Mouse (Mus musculus) ES-Bruce4 (cell line): ENCODE measurements around the gene Ppcs. TPM values are rescaled to one million over a fixed set of nuclear protein-coding genes. Genes with fewer than 3 reads are reported as not detected.

Source experiments
- H3K27ac ChIP-seq: 2 replicates; pipeline ENCODE4 v1.5.1; 2012; ENCODE audit warnings: low read length, inconsistent platforms; ENCODE audit not compliant: insufficient read depth
- H3K27me3 ChIP-seq: 2 replicates; pipeline ENCODE4 v1.6.1; 2012; ENCODE audit warnings: mild to moderate bottlenecking, low read length, inconsistent platforms; ENCODE audit not compliant: control insufficient read depth, poor library complexity, insufficient read depth, severe bottlenecking
- H3K36me3 ChIP-seq: 2 replicates; pipeline ENCODE4 v1.6.1; 2012; ENCODE audit warnings: inconsistent platforms, mild to moderate bottlenecking, low read length, moderate library complexity; ENCODE audit not compliant: control insufficient read depth, poor library complexity, insufficient read depth, severe bottlenecking
- H3K4me1 ChIP-seq: one replicate; pipeline ENCODE4 v1.8.1; 2011; ENCODE audit warnings: low read length; ENCODE audit not compliant: control insufficient read depth, insufficient read depth
- H3K4me3 ChIP-seq: 2 replicates; pipeline ENCODE4 v1.5.1; 2011; ENCODE audit warnings: low read depth, mild to moderate bottlenecking, low read length
- H3K9ac ChIP-seq: 2 replicates; pipeline ENCODE4 v1.6.1; 2012; ENCODE audit warnings: low read depth, mild to moderate bottlenecking, inconsistent platforms; ENCODE audit not compliant: poor library complexity, severe bottlenecking
- H3K9me3 ChIP-seq: replicated peaks from 2 replicates; pipeline ENCODE4 v1.6.1; 2012; ENCODE audit warnings: mild to moderate bottlenecking, low read length, inconsistent platforms; ENCODE audit not compliant: control insufficient read depth, poor library complexity, insufficient read depth, severe bottlenecking
- CTCF ChIP-seq: IDR thresholded peaks from one replicate; pipeline ENCODE4 v1.8.1; 2011; ENCODE audit warnings: low read depth, low read length
- EP300 ChIP-seq: IDR thresholded peaks from 2 replicates; pipeline ENCODE4 v1.6.1; 2011; ENCODE audit warnings: low read depth, low read length; ENCODE audit not compliant: insufficient read depth
- POLR2A ChIP-seq: IDR thresholded peaks from one replicate; pipeline ENCODE4 v1.8.1; 2011; ENCODE audit warnings: low read length; ENCODE audit not compliant: insufficient read depth
- polyA plus RNA-seq: library from polyadenylated mRNA; stranded (reverse); fragments of >200 nt; gene quantifications from 2 replicates; pipeline ENCODE4 v1.2.4, GENCODE M21; 2011; ENCODE audit warnings: low read depth; ENCODE audit not compliant: missing spikeins, insufficient read depth, insufficient read length

Ppcs gene
- polyA plus RNA-seq, 1 experiment: 15.5 TPM

DNA sequence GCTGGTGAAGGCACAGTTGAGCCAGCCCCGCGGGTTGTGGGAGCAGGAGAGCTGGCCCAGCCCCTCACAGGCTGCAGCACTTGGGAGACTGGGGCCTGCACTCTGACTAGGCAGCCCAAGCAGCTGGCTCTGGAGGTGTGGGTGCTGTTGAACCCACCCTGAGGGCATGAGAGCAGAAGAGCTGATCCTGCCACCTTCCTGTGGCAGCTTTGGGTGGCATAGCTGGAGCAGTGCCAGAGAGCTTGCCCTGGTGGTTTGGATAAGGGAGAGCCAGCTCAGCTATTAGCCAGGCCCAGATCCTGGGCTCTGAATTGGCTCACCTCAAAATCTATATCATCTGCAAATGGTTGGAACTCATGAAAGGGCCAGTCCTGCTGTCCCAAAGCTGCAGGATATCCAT, 5.5 kb upstream of the Ppcs start:
- Histone ChIP-seq H3K9me3 (no peaks in the 10 kb centered on the region), H3K4me3 (no peak overlapping the region), H3K4me1 (no peaks in the 10 kb centered on the region), H3K27me3 (no peaks in the 10 kb centered on the region), H3K9ac (no peak overlapping the region), H3K27ac (no peak overlapping the region), H3K36me3 (no peaks in the 10 kb centered on the region)
- no peak for TF ChIP-seq CTCF
- TF ChIP-seq EP300: no peak
- TF ChIP-seq POLR2A: no peak

- Histone ChIP-seq H3K36me3 (no peaks in the 10 kb centered on the region), H3K9me3 (no peaks in the 10 kb centered on the region), H3K4me1 (peaks cover 2% of the 10 kb centered on the region), H3K9ac (no peak overlapping the region), H3K27me3 (no peaks in the 10 kb centered on the region), H3K4me3 (no peak overlapping the region), H3K27ac (no peak overlapping the region)
- TF ChIP-seq EP300 (no peak), CTCF (no peak), POLR2A (no peak)
Observed at GRCm38 (mm10) chr4:119425601-119426000, 3.4 kb upstream of the Ppcs start.

GRCm38 (mm10) chr4:119425077-119425476, 2.9 kb upstream of the Ppcs start:
- no peak overlapping the region for H3K9ac ChIP-seq
- no peak overlapping the region for H3K4me3 ChIP-seq
- H3K27ac ChIP-seq: no peak overlapping the region
- TF ChIP-seq POLR2A (no peak), EP300 (no peak), CTCF (no peak)
- no peaks in the 10 kb centered on the region for H3K9me3 ChIP-seq
- peaks cover 2% of the 10 kb centered on the region for H3K4me1 ChIP-seq
- no peaks in the 10 kb centered on the region for H3K36me3 ChIP-seq
- H3K27me3 ChIP-seq: no peaks in the 10 kb centered on the region

DNA sequence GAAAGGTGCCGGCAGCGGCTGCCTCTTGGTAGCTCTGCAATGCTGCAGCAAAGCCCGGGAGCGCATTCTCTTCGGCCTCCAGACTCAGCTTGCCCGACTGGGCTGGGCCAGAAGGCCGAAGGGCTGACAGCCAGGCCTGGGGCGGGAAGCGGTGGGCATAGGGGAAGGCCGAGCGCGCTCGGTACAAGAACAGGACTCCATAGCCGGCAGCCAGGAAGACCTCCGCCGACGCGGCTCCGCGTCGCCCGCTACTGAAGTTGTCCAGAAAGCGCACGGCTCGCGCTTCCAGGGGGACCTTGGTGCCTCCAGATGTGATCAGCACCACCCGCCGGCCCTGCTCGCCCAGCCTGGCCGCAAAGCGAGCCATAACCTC, 313 bp downstream of the Ppcs start:
- Histone ChIP-seq H3K4me1 (peaks cover 2% of the 10 kb centered on the region), H3K9ac (peak overlapping the region; percentile 94), H3K27ac (no peak overlapping the region), H3K36me3 (peaks cover 2% of the 10 kb centered on the region; the same call in 1 of the 2 replicates), H3K9me3 (no peaks in the 10 kb centered on the region), H3K27me3 (no peaks in the 10 kb centered on the region), H3K4me3 (peak overlapping the region; percentile 94)
- no peak for TF ChIP-seq EP300
- TF ChIP-seq CTCF: no peak
- no peak for TF ChIP-seq POLR2A

GRCm38 (mm10) chr4:119421191-119421590, 1.0 kb downstream of the Ppcs start:
- Histone ChIP-seq H3K4me3 (peak overlapping the region; percentile 94), H3K36me3 (peaks cover 2% of the 10 kb centered on the region; the same call in 1 of the 2 replicates), H3K27ac (no peak overlapping the region), H3K27me3 (no peaks in the 10 kb centered on the region), H3K9ac (peak overlapping the region; percentile 94), H3K4me1 (peaks cover 2% of the 10 kb centered on the region), H3K9me3 (no peaks in the 10 kb centered on the region)
- TF ChIP-seq EP300 (no peak), POLR2A (no peak), CTCF (no peak)

GRCm38 (mm10) chr4:119417894-119418293, 4.3 kb downstream of the Ppcs start:
- Histone ChIP-seq H3K36me3 (peaks cover 2% of the 10 kb centered on the region; the same call in 1 of the 2 replicates), H3K27me3 (no peaks in the 10 kb centered on the region), H3K9me3 (no peaks in the 10 kb centered on the region), H3K27ac (no peak overlapping the region), H3K9ac (no peak overlapping the region), H3K4me3 (no peak overlapping the region), H3K4me1 (peaks cover 2% of the 10 kb centered on the region)
- no peak for TF ChIP-seq EP300
- no peak for TF ChIP-seq POLR2A
- TF ChIP-seq CTCF: no peak

GRCm38 (mm10) chr4:119417270-119417669, 5.0 kb downstream of the Ppcs start:
- H3K4me3 ChIP-seq: no peak overlapping the region
- H3K27ac ChIP-seq: no peak overlapping the region
- H3K9ac ChIP-seq: no peak overlapping the region
- H3K27me3 ChIP-seq: no peaks in the 10 kb centered on the region
- no peak for TF ChIP-seq POLR2A
- TF ChIP-seq EP300: no peak
- TF ChIP-seq CTCF: no peak
- peaks cover 2% of the 10 kb centered on the region; the same call in 1 of the 2 replicates for H3K36me3 ChIP-seq
- no peaks in the 10 kb centered on the region for H3K9me3 ChIP-seq
- peaks cover 2% of the 10 kb centered on the region for H3K4me1 ChIP-seq
